Mouse (Mus musculus) embryonic fibroblast, embryonic 13.5 days (primary cell): ENCODE results near the gene Stac3. TPM values are rescaled to one million over a fixed set of nuclear protein-coding genes. Genes with fewer than 3 reads are reported as not detected.

ENCODE experiments used
- H3K27ac ChIP-seq: 2 replicates; pipeline ENCODE4 v1.5.1; 2012; ENCODE audit warnings: low read length, control low read depth, inconsistent platforms; ENCODE audit not compliant: insufficient read depth
- H3K4me1 ChIP-seq: 2 replicates; pipeline ENCODE4 v1.6.1; 2011; ENCODE audit warnings: low read length; ENCODE audit not compliant: control insufficient read depth, insufficient read depth
- H3K4me3 ChIP-seq: 2 replicates; pipeline ENCODE4 v1.5.1; 2011; ENCODE audit warnings: mild to moderate bottlenecking, control low read depth, low read length; ENCODE audit not compliant: insufficient read depth
- CTCF ChIP-seq: IDR thresholded peaks from 2 replicates; pipeline ENCODE4 v1.5.1; 2011; ENCODE audit warnings: mild to moderate bottlenecking, control low read depth, low read length, moderate library complexity, borderline replicate concordance; ENCODE audit not compliant: insufficient read depth
- POLR2A ChIP-seq: IDR thresholded peaks from 2 replicates; pipeline ENCODE4 v1.6.1; 2011; ENCODE audit warnings: low read depth, mild to moderate bottlenecking, control low read depth, low read length, moderate library complexity
- polyA plus RNA-seq: library from polyadenylated mRNA; stranded (reverse); fragments of >200 nt; gene quantifications from 2 replicates; pipeline ENCODE4 v1.2.4, GENCODE M21; 2011; ENCODE audit warnings: low read depth; ENCODE audit not compliant: missing spikeins, insufficient read length

Stac3 gene
- 3.9 TPM in 2 replicates for polyA plus RNA-seq

- no peak within 1 kb of the TSS for H3K4me3 ChIP-seq
- H3K27ac ChIP-seq: peak within 1 kb of the TSS; percentile 89
- peaks cover 14% of the 10 kb centered on the region for H3K4me1 ChIP-seq
- TF ChIP-seq POLR2A (no peak), CTCF (no peak)
These were observed at the start of gene Stac3 for GRCm38 (mm10) chr10:127500894-127501893. TSS of gene Stac3 (plus strand) at chr10:127501686.

DNA sequence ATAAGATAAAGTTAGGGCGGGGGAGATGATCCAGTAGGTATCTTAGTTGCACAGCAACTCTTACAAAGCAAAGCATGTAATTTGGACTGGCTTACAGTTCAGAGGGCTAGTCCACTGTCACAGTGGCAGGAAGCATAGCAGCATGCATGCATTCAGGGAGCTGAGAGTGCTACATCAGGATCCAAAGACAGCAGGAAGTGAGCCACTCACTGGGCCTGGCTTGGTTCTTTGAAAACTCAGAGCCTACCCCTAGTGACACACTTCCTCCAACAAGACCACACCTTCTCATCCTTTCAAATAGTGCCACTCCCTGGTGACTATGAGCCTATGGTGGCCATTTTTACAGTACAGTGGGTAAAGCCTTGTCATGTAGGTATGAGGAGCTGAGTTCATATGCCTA, 47.8 kb upstream of the Stac3 start:
- TF ChIP-seq POLR2A: no peak
- TF ChIP-seq CTCF: no peak
- H3K4me1 ChIP-seq: no peaks in the 10 kb centered on the region
- H3K4me3 ChIP-seq: no peak overlapping the region
- no peak overlapping the region for H3K27ac ChIP-seq

GRCm38 (mm10) chr10:127462411-127463096, 38.9 kb upstream of the Stac3 start:
- H3K4me3 ChIP-seq: no peak overlapping the region
- no peaks in the 10 kb centered on the region for H3K4me1 ChIP-seq
- TF ChIP-seq CTCF (no peak), POLR2A (no peak)
- H3K27ac ChIP-seq: no peak overlapping the region

DNA sequence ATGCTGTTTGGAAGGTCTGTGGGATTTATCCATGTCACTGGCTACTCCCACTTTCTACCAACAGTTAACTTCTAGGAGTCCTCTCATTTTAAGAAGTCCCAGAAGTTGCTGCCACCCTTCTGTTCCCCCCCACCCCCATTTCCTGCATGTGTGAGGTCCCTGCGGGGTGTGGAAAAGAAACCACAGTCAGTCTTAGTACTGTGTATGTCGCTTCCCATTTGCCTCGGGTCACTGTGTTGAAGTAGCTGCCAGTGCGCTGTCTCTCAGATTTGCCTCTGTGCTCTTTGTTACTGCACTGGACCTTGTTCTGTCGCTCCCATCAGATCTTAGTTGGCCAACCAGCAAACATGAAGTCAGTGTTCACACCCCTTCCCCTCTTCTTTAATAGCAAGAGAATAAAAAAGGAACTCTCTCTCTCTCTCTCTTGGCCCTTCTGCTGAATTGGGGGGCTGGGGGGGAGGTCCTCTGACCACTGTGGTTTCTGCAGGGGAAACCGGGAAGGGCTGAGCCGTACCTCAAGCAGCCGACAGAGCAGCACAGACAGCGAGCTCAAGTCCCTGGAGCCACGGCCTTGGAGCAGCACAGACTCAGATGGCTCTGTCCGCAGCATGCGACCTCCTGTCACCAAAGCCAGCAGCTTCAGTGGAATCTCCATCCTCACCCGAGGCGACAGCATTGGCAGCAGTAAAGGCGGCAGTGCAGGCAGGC, 30.1 kb upstream of the Stac3 start:
- no peak overlapping the region for H3K4me3 ChIP-seq
- no peaks in the 10 kb centered on the region for H3K4me1 ChIP-seq
- H3K27ac ChIP-seq: no peak overlapping the region
- no peak for TF ChIP-seq POLR2A
- TF ChIP-seq CTCF: no peak

GRCm38 (mm10) chr10:127472722-127473121, 28.8 kb upstream of the Stac3 start:
- Histone ChIP-seq H3K4me3 (no peak overlapping the region), H3K27ac (no peak overlapping the region), H3K4me1 (no peaks in the 10 kb centered on the region)
- no peak for TF ChIP-seq CTCF
- no peak for TF ChIP-seq POLR2A

DNA sequence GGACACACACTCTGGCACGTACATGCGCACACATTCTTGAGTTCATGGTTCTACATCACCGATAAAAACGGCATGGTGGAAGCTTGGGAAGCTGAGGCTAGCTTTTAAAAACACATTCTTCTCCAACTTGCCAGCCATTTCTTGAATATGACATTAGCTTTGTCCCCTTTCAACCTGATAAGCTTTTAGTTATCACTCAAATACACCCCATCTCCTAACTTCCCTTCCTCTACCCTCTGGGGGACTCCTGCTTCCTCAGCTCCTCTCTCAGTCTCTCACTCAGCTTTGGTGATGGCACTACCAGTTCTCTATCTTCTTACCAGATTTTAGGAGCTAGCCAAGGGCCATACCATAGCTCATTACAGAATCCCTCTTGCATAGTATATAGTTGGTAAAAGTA, 26.3 kb upstream of the Stac3 start:
- TF ChIP-seq CTCF: no peak
- no peak for TF ChIP-seq POLR2A
- no peak overlapping the region for H3K4me3 ChIP-seq
- no peak overlapping the region for H3K27ac ChIP-seq
- no peaks in the 10 kb centered on the region for H3K4me1 ChIP-seq

DNA sequence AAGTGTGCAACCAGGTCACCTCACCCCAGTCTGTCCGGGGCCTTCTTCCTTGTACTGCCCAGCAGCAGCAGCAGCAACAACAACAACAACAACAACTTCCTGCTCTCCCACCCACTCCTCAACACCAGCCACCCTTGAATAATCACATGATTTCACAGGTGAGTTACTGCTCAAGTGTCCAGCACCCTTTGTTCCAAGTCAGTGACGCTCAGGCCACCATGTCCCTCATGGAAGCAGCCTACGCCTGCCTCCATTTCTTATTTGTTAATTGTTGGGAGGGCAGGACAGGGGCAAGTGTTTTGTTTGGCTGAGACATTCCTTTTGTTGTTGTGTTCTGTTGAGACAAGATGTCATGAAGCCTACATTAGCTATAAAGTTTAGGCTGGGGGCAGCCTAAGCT, 24.9 kb upstream of the Stac3 start:
- TF ChIP-seq POLR2A: no peak
- Histone ChIP-seq H3K27ac (no peak overlapping the region), H3K4me3 (no peak overlapping the region), H3K4me1 (peaks cover 5% of the 10 kb centered on the region)

- Histone ChIP-seq H3K4me3 (no peak overlapping the region), H3K4me1 (peaks cover 8% of the 10 kb centered on the region), H3K27ac (no peak overlapping the region)
- TF ChIP-seq CTCF (no peak), POLR2A (no peak)
These were observed 24.2 kb upstream of the Stac3 start for GRCm38 (mm10) chr10:127477301-127477700.

GRCm38 (mm10) chr10:127479131-127479530, 22.4 kb upstream of the Stac3 start:
- TF ChIP-seq CTCF (no peak), POLR2A (no peak)
- H3K27ac ChIP-seq: no peak overlapping the region
- H3K4me1 ChIP-seq: peaks cover 13% of the 10 kb centered on the region
- H3K4me3 ChIP-seq: no peak overlapping the region
